Mouse (Mus musculus) megakaryocyte, embryonic 14.5 days (primary cell): Measurements from ENCODE around the gene Zfp691. TPM values are rescaled to one million over a fixed set of nuclear protein-coding genes. Genes with fewer than 3 reads are reported as not detected.

ENCODE experiments used
- H3K27me3 ChIP-seq: replicated peaks from 2 replicates; pipeline ENCODE3; 2012; ENCODE audit warnings: inconsistent platforms
- H3K36me3 ChIP-seq: replicated peaks from 2 replicates; pipeline ENCODE3; 2012; ENCODE audit warnings: low read length, inconsistent platforms, mixed read lengths
- H3K4me1 ChIP-seq: 2 replicates; pipeline ENCODE4 v1.6.1; 2012; ENCODE audit warnings: inconsistent platforms
- H3K4me3 ChIP-seq: replicated peaks from 2 replicates; pipeline ENCODE3; 2012; ENCODE audit warnings: moderate library complexity, mild to moderate bottlenecking, inconsistent platforms
- H3K9me3 ChIP-seq: 2 replicates; pipeline ENCODE4 v1.6.1; 2012; ENCODE audit warnings: inconsistent platforms
- FLI1 ChIP-seq: IDR thresholded peaks from 2 replicates; pipeline ENCODE4 v1.6.1; 2012; ENCODE audit warnings: low read length, inconsistent platforms, mixed read lengths
- GATA1 ChIP-seq: IDR thresholded peaks from 3 replicates; pipeline ENCODE4 v1.6.1; 2012; ENCODE audit warnings: mixed read lengths, low read length, inconsistent platforms, borderline replicate concordance
- polyA plus RNA-seq: library from polyadenylated mRNA; stranded (reverse); fragments of >175 nt; gene quantifications from 2 replicates; pipeline ENCODE4 v1.2.3, GENCODE M21; 2012; ENCODE audit warnings: low replicate concordance; ENCODE audit not compliant: insufficient read depth

Zfp691 gene
- polyA plus RNA-seq, 1 experiment = 9.7 TPM

DNA sequence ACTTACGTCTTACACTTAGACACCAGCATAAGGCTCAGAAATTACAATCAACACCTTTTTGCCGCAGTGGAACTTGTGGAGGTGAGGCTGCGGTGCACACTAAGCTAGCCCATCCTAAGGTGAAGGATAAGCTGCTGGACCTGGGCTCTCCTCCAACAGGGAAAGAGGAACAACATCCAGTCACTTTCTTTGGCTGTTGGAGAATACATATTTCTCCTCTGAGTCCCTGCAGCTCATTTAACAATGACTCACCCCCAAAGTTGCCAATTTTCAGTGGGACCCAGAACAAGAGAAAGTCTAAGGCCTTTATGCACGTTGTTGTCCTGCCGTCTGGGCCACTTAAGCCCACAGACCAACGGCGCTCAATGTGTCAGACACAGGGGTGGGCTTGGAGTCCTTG is 27.2 kb downstream of the Zfp691 start:
- Histone ChIP-seq H3K27me3 (peaks cover 45% of the 10 kb centered on the region), H3K4me3 (no peak overlapping the region), H3K9me3 (peaks cover 9% of the 10 kb centered on the region), H3K36me3 (no peaks in the 10 kb centered on the region), H3K4me1 (peaks cover 19% of the 10 kb centered on the region)
- TF ChIP-seq FLI1 (no peak), GATA1 (no peak)

- H3K4me3 ChIP-seq = peak overlapping the region; percentile 16
- peaks cover 41% of the 10 kb centered on the region for H3K4me1 ChIP-seq
- H3K27me3 ChIP-seq = peaks cover 14% of the 10 kb centered on the region
- H3K36me3 ChIP-seq = peaks cover 18% of the 10 kb centered on the region
- TF ChIP-seq FLI1 = no peak
- TF ChIP-seq GATA1 = no peak
- H3K9me3 ChIP-seq = peaks cover 9% of the 10 kb centered on the region
These were observed 31.6 kb downstream of the Zfp691 start for GRCm38 (mm10) chr4:119142230-119142871.

DNA sequence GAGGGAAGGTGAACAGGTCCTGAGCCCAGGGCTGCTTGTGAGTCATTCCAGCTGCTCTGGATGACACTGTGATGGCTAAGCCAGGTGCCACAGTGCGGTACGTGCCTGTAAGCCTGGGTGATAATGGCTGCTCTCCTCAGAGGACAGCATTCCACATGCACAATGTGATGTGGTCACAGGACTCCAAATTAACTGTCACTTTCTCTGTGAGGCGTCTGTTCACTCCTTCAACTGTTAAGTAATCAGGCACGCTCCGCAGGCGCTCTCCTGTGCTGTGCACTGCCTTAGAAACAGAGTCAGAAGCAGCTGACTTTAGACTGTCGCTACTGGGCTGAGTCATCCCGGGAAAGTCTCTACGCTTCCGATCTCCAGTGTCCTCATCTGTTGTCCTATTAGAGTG is 32.8 kb downstream of the Zfp691 start:
- peak overlapping the region; percentile 52 for H3K4me3 ChIP-seq
- no peak for TF ChIP-seq GATA1
- TF ChIP-seq FLI1 = no peak
- H3K9me3 ChIP-seq = peaks cover 9% of the 10 kb centered on the region
- peaks cover 29% of the 10 kb centered on the region for H3K36me3 ChIP-seq
- peaks cover 8% of the 10 kb centered on the region for H3K27me3 ChIP-seq
- peaks cover 46% of the 10 kb centered on the region for H3K4me1 ChIP-seq

DNA sequence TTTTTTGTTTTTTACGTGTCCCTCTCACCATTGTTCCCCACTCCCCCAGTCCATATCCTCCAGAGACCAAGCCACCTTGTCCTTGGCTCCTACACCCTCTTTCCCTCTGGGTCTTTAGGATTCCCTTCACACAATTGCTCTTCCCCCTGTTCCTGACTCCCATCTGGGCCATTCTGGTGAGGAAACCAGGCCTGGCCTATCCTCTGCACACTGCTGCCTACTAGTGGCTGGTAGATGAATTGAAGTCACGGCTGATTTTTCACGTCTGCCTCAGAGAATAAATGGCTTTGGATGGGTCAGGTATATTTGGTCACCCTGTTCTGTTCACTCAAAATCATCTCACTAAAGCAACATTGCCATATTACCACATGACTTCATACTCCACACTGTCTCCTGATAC is 33.9 kb downstream of the Zfp691 start:
- peaks cover 40% of the 10 kb centered on the region for H3K36me3 ChIP-seq
- H3K27me3 ChIP-seq = peaks cover 3% of the 10 kb centered on the region
- H3K4me3 ChIP-seq = no peak overlapping the region
- H3K9me3 ChIP-seq = peaks cover 9% of the 10 kb centered on the region
- TF ChIP-seq GATA1 (no peak), FLI1 (no peak)
- H3K4me1 ChIP-seq = peaks cover 55% of the 10 kb centered on the region

- Histone ChIP-seq H3K9me3 (no peaks in the 10 kb centered on the region), H3K36me3 (peaks cover 53% of the 10 kb centered on the region), H3K27me3 (no peaks in the 10 kb centered on the region), H3K4me3 (no peak overlapping the region), H3K4me1 (peaks cover 62% of the 10 kb centered on the region)
- TF ChIP-seq FLI1 (no peak), GATA1 (no peak)
These were observed 35.2 kb downstream of the Zfp691 start for GRCm38 (mm10) chr4:119138776-119139175.

DNA sequence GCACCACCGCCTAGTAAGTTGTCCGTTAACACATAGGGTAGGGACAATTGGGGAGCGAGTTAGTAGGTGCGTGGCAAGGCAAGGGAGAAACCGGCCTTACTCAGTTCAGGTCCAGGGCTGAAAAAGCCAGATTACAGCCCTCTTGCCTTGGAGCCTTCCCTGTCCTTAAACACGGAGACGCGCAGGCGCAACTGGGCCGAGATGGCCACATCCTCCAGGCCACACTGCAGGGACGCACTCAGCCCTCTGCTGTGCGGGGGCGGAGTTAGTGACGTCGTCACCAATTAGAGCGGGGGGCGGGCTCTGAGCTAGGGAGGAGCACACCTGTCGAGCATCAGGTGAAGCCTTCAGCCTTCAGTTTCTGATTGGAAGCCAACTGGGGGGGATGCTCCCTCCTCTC is 35.8 kb downstream of the Zfp691 start:
- Histone ChIP-seq H3K4me3 (peak overlapping the region; percentile 5), H3K9me3 (no peaks in the 10 kb centered on the region), H3K36me3 (peaks cover 60% of the 10 kb centered on the region), H3K27me3 (no peaks in the 10 kb centered on the region), H3K4me1 (peaks cover 65% of the 10 kb centered on the region)
- no peak for TF ChIP-seq GATA1
- no peak for TF ChIP-seq FLI1

- TF ChIP-seq FLI1 (no peak), GATA1 (no peak)
- Histone ChIP-seq H3K27me3 (no peaks in the 10 kb centered on the region), H3K4me3 (no peak overlapping the region), H3K36me3 (peaks cover 68% of the 10 kb centered on the region), H3K9me3 (no peaks in the 10 kb centered on the region), H3K4me1 (peaks cover 69% of the 10 kb centered on the region)
These were observed 36.7 kb downstream of the Zfp691 start for GRCm38 (mm10) chr4:119137313-119137712.

DNA sequence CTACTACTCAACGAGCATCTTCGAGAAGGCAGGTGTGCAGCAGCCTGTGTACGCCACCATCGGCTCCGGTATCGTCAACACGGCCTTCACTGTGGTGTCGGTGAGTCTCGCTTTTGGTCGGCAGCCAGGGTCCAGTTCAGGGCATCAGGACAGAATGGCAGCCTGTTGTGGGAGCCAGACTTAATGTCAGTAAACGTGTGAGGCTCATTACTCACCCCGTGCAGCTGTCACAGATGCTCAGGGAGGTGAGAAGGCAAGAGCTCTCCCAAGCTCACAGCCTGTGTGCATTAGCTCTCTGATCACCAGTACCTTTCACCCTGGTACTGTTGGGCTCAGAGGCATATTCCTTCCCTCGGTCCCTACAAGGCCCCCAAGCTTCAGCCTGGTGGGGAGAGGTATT is 40.1 kb downstream of the Zfp691 start:
- no peak for TF ChIP-seq FLI1
- no peak for TF ChIP-seq GATA1
- H3K36me3 ChIP-seq = peaks cover 99% of the 10 kb centered on the region
- no peak overlapping the region for H3K4me3 ChIP-seq
- no peaks in the 10 kb centered on the region for H3K9me3 ChIP-seq
- H3K27me3 ChIP-seq = no peaks in the 10 kb centered on the region
- H3K4me1 ChIP-seq = peaks cover 76% of the 10 kb centered on the region

DNA sequence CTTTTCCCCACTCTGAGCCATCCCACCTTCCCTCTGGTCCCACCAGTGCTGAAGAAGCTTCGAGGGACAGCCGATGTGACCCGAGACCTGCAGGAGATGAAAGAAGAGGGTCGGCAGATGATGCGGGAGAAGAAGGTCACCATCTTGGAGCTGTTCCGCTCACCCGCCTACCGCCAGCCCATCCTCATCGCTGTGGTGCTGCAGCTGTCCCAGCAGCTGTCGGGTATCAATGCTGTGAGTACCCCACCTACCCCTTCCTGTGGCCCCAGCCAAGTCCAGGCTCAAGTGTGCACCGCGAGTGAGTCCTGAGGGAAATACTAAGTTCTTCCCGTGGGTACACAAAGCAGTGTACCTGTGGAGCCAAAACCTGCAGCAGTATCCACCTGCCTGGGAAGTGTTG is 40.7 kb downstream of the Zfp691 start:
- Histone ChIP-seq H3K4me1 (peaks cover 76% of the 10 kb centered on the region), H3K9me3 (no peaks in the 10 kb centered on the region), H3K27me3 (no peaks in the 10 kb centered on the region), H3K36me3 (peaks cover 100% of the 10 kb centered on the region), H3K4me3 (no peak overlapping the region)
- no peak for TF ChIP-seq GATA1

- TF ChIP-seq FLI1 = no peak
- H3K4me1 ChIP-seq = peaks cover 85% of the 10 kb centered on the region
- H3K36me3 ChIP-seq = peaks cover 99% of the 10 kb centered on the region
- H3K4me3 ChIP-seq = no peak overlapping the region
- H3K27me3 ChIP-seq = no peaks in the 10 kb centered on the region
- H3K9me3 ChIP-seq = no peaks in the 10 kb centered on the region
These were observed 42.6 kb downstream of the Zfp691 start for GRCm38 (mm10) chr4:119131189-119131910.

- no peak for TF ChIP-seq FLI1
- TF ChIP-seq GATA1 = no peak
- H3K27me3 ChIP-seq = no peaks in the 10 kb centered on the region
- H3K4me1 ChIP-seq = peaks cover 94% of the 10 kb centered on the region
- peaks cover 98% of the 10 kb centered on the region for H3K36me3 ChIP-seq
- no peak overlapping the region for H3K4me3 ChIP-seq
- H3K9me3 ChIP-seq = no peaks in the 10 kb centered on the region
These were observed 44.9 kb downstream of the Zfp691 start for GRCm38 (mm10) chr4:119129096-119129495.
